Mouse (Mus musculus) thymus, adult 2 months (tissue): ENCODE measurements around the gene Trak2.

Experiments
- CTCF ChIP-seq: fragments of 200-500 bp; IDR thresholded peaks from 2 replicates; pipeline ENCODE4 v1.5.1; 2012; ENCODE audit warnings: mild to moderate bottlenecking, control low read depth, low read length, moderate library complexity, borderline replicate concordance; ENCODE audit not compliant: control insufficient read depth, poor library complexity, insufficient read depth; ENCODE audit errors: extremely low read depth
- POLR2A ChIP-seq: fragments of 200-500 bp; IDR thresholded peaks from 2 replicates; pipeline ENCODE4 v1.6.1; 2012; ENCODE audit warnings: mild to moderate bottlenecking, low read length, control low read depth, moderate library complexity; ENCODE audit not compliant: control insufficient read depth, poor library complexity, insufficient read depth; ENCODE audit errors: extremely low read depth

DNA sequence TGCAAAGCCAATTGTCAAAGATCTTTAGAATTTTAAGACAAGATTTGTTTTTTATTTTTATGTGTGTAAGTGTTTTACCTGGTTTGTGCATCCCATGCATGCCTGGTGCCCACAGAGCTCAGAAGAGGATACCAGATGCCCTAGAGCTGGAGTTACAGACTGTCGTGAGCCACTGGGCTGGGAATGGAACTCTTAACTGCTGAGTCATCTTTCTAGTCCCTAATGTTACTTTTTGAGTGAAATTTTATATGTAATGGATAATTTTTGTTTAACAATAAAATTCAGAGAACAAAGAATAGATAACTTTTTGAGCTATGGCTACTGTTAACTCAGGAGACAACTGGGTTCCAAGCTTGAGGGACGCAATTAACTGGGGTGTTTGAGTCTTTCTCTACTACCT lies 13.5 kb downstream of the Trak2 start:
- TF ChIP-seq CTCF (no peak), POLR2A (no peak)
